Mouse (Mus musculus): ENCODE data around the gene Fmnl3.

- TF ChIP-seq POLR2A (IDR thresholded peaks at IDR 0.05; ENCODE audit: control insufficient read depth, extremely low read depth, insufficient read depth, low read length, poor library complexity) (no peak), CTCF (IDR thresholded peaks at IDR 0.05; ENCODE audit: borderline replicate concordance, control insufficient read depth, extremely low read depth, insufficient read depth, low read length, poor library complexity) (no peak)
These were observed 35.8 kb downstream of the Fmnl3 start for GRCm38 (mm10) chr15:99334500-99334899.
